In genomic region chr16:92420641-92421040, GRCm38 (mm10) we compare ENCODE assay signal across 21 mouse cellular contexts. TPM values are rescaled to one million over a fixed set of nuclear protein-coding genes. Genes with fewer than 3 reads are reported as not detected.
DNase-seq lines count a peak whose midpoint lies in the region.
"Had no signal": no experiment of that assay in that cellular context is flagged by ENCODE, and none has a peak within 500 bp of the region (broad histone marks: within the 10 kb centered on the region; RNA-seq: fewer than 3 reads in every experiment).

No protein-coding gene starts in this region.

- no peaks in the 10 kb centered on the region for H3K9me3 ChIP-seq in heart, embryonic 10.5 days
- H3K9me3 ChIP-seq in limb, embryonic 10.5 days (replicated peaks) = no peaks in the 10 kb centered on the region
- H3K9me3 ChIP-seq: embryonic facial prominence, embryonic 10.5 days; embryonic facial prominence, embryonic 12.5 days; forebrain, embryonic 13.5 days; forebrain, embryonic 15.5 days had no signal

- H3K27ac ChIP-seq in heart, embryonic 10.5 days = peak overlapping the region; percentile 60
- H3K27ac ChIP-seq in limb, embryonic 10.5 days = peak overlapping the region; percentile 0; the same call in 1 of the 2 replicates
- H3K27ac ChIP-seq: embryonic facial prominence, embryonic 10.5 days; embryonic facial prominence, embryonic 12.5 days; forebrain, embryonic 13.5 days; forebrain, embryonic 15.5 days had no signal

- DNase-seq in heart, embryonic 10.5 days (ENCODE audit: low spot score) = no peak
- no peak for DNase-seq in heart, postnatal 14 days
- DNase-seq in R1 (ENCODE audit: low read depth, low spot score) = peak; percentile 65
- no peak for DNase-seq in limb, embryonic 10.5 days (ENCODE audit: low spot score)
- DNase-seq in embryo, embryonic 9.5 days (ENCODE audit: extremely low spot score) = no peak
- DNase-seq in left cerebral cortex, postnatal 10 days (ENCODE audit: extremely low spot score in 1 of 2, low spot score in 2 of 2) = no peak
- DNase-seq: adrenal gland, adult 2 months; adrenal gland, postnatal 25 days; B cell, adult 2 months; cerebellum, adult 11 months; cerebellum, adult 18-20 months; cerebellum, adult 8-10 months; cerebellum, adult 9-11 months; cerebellum, postnatal 14 days; cerebellum, postnatal 36 days; embryo, embryonic 11 days; forebrain, postnatal 0 days had no signal

- H3K36me3 ChIP-seq in heart, embryonic 10.5 days = no peaks in the 10 kb centered on the region
- H3K36me3 ChIP-seq in limb, embryonic 10.5 days = peaks cover 4% of the 10 kb centered on the region; the same call in 1 of the 2 replicates
- H3K36me3 ChIP-seq: embryonic facial prominence, embryonic 12.5 days; forebrain, embryonic 15.5 days had no signal

- H3K4me1 ChIP-seq in heart, embryonic 10.5 days = peaks cover 61% of the 10 kb centered on the region
- peaks cover 45% of the 10 kb centered on the region for H3K4me1 ChIP-seq in limb, embryonic 10.5 days
- H3K4me1 ChIP-seq: forebrain, embryonic 15.5 days had no signal

- H3K27me3 ChIP-seq in heart, embryonic 10.5 days (ENCODE audit: insufficient read depth, poor library complexity, severe bottlenecking) = no peaks in the 10 kb centered on the region
- no peaks in the 10 kb centered on the region for H3K27me3 ChIP-seq in limb, embryonic 10.5 days (ENCODE audit: low read depth, poor library complexity, severe bottlenecking)
- H3K27me3 ChIP-seq: embryonic facial prominence, embryonic 12.5 days; forebrain, embryonic 13.5 days; forebrain, embryonic 15.5 days had no signal

- 90% methylated on average over 5 of the region's 5 CpGs for WGBS in heart, embryonic 10.5 days
- WGBS in limb, embryonic 10.5 days = 93% methylated on average over 5 of the region's 5 CpGs

- intact Hi-C loops in heart, postnatal 14 days (cut with DNase I) = no loop called here
- intact Hi-C loops in left cerebral cortex, postnatal 10 days (cut with DNase I) = no loop called here

- no peak overlapping the region for H3K4me3 ChIP-seq in heart, embryonic 10.5 days
- H3K4me3 ChIP-seq in limb, embryonic 10.5 days = no peak overlapping the region
- H3K4me3 ChIP-seq: embryonic facial prominence, embryonic 10.5 days; embryonic facial prominence, embryonic 12.5 days; forebrain, embryonic 13.5 days; forebrain, embryonic 15.5 days had no signal

RNA-seq across cellular contexts. Expression of gene Rcan1, which starts 50.0 kb away (rescaled TPM):
- 78.8 and 129 TPM in 2 replicates for polyA plus RNA-seq in heart, embryonic 10.5 days (2016; fragmentation: Nextera tagmentation; extraction: Ambion mirVana)
- 10 to 100 TPM; 52.4 to 69.3 TPM for total RNA-seq in heart, postnatal 14 days (2021)
- polyA plus RNA-seq in limb, embryonic 10.5 days (2016; fragmentation: Nextera tagmentation; extraction: Ambion mirVana) = 26.1 and 28.0 TPM in 2 replicates
- total RNA-seq in left cerebral cortex, postnatal 10 days (2021) = 10 to 100 TPM; 49.3 to 53.5 TPM
